ENCODE assay signal across 8 mouse cellular contexts in the genomic region with DNA sequence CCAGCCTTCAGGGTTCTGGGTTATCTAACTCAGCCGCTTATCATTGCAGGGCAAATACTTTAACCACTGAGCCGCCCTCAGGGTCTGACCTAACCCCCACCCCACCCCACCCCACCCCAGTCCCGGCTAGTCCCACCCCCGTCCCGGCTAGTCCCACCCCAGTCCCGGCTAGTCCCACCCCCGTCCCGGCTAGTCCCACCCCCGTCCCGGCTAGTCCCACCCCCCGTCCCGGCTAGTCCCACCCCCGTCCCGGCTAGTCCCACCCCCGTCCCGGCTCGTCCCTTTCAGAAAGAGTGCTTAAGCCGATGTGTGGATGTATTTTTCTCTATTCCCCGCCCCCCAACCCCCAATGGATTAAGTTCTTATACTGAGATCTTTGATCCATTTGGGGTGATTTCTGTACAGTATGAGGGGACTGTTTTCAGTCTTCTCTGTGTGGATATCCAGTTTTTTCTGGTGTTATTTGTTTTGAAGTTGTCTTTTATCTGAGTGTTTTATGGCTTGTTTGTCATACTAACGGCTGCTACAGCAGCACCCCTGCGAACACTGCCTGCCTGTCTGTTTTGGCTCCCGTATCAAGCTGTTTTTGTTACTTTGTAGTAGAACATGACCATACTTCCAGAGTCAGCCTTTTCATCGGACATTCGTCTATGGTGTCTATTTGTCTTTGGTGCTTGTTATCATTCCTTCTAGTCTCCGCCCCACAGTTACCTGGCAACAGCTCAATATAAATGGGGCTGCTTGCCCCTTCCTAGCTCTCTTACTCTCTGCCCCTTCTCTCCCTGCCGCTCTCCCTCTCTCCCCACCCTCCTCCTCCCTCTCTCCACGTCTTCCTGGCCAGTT. TPM values are rescaled to one million over a fixed set of nuclear protein-coding genes. Genes with fewer than 3 reads are reported as not detected.
DNase-seq lines count a peak whose midpoint lies in the region; ATAC-seq and TF ChIP-seq lines count a peak whose summit lies in the region.

No protein-coding gene starts in this region.

- DNase-seq in CD4-positive helper T cell, adult 2 months (ENCODE audit: low read depth, low spot score) = peak; percentile 70
- peak; percentile 71 for DNase-seq in ES-CJ7 (ENCODE audit: low read depth, low spot score)
- no peak for DNase-seq in lung, postnatal 0 days (ENCODE audit: low spot score)
- DNase-seq in cerebellum, postnatal 4 days (ENCODE audit: low spot score in 2 of 2) = no peak
- DNase-seq in left cerebral cortex, adult 11 months (ENCODE audit: low spot score) = no peak

- no peaks in the 10 kb centered on the region for H3K27me3 ChIP-seq in embryonic facial prominence, embryonic 15.5 days
- no peaks in the 10 kb centered on the region for H3K27me3 ChIP-seq in intestine, embryonic 15.5 days (replicated peaks)
- no peaks in the 10 kb centered on the region for H3K27me3 ChIP-seq in lung, postnatal 0 days (replicated peaks; ENCODE audit: insufficient read depth, low read length)
- H3K27me3 ChIP-seq in stomach, embryonic 16.5 days (ENCODE audit: control insufficient read depth, insufficient read depth, low read length) = no peaks in the 10 kb centered on the region

- peak overlapping the region; percentile 46 for H3K4me2 ChIP-seq in embryonic facial prominence, embryonic 15.5 days (replicated peaks)
- peak overlapping the region; percentile 56 for H3K4me2 ChIP-seq in intestine, embryonic 15.5 days (replicated peaks)
- H3K4me2 ChIP-seq in lung, postnatal 0 days (replicated peaks; ENCODE audit: low read depth, low read length) = peak overlapping the region; percentile 40
- peak overlapping the region; percentile 64 for H3K4me2 ChIP-seq in stomach, embryonic 16.5 days (ENCODE audit: low read depth, low read length)

- no peaks in the 10 kb centered on the region for H3K9me3 ChIP-seq in embryonic facial prominence, embryonic 15.5 days (replicated peaks)
- H3K9me3 ChIP-seq in intestine, embryonic 15.5 days = no peaks in the 10 kb centered on the region
- no peaks in the 10 kb centered on the region for H3K9me3 ChIP-seq in lung, postnatal 0 days (ENCODE audit: low read length)
- no peaks in the 10 kb centered on the region for H3K9me3 ChIP-seq in stomach, embryonic 16.5 days (replicated peaks; ENCODE audit: control insufficient read depth, low read length)

- no peak for TF ChIP-seq CTCF in lung, postnatal 0 days (IDR thresholded peaks at IDR 0.05)

- no peak for TF ChIP-seq EP300 in lung, postnatal 0 days (IDR thresholded peaks at IDR 0.05)

- 5% methylated on average over 22 of the region's 27 CpGs for WGBS in embryonic facial prominence, embryonic 15.5 days
- WGBS in intestine, embryonic 15.5 days = 2% methylated on average over 27 of the region's 27 CpGs
- WGBS in lung, postnatal 0 days = 3% methylated on average over 21 of the region's 27 CpGs
- WGBS in stomach, embryonic 16.5 days = 4% methylated on average over 27 of the region's 27 CpGs

- no peak; the same call in 1 of the 2 replicates for ATAC-seq in embryonic facial prominence, embryonic 15.5 days (ENCODE audit: insufficient number of reproducible peaks, low FRiP score, low TSS enrichment, low read depth)
- peak; percentile 91 for ATAC-seq in intestine, embryonic 15.5 days
- ATAC-seq in lung, postnatal 0 days = peak; percentile 87
- peak; percentile 92 for ATAC-seq in stomach, embryonic 16.5 days (ENCODE audit: insufficient read depth, low FRiP score)

- H3K9ac ChIP-seq in embryonic facial prominence, embryonic 15.5 days = no peak overlapping the region
- H3K9ac ChIP-seq in intestine, embryonic 15.5 days = no peak overlapping the region
- H3K9ac ChIP-seq in lung, postnatal 0 days (replicated peaks; ENCODE audit: low read depth) = no peak overlapping the region
- peak overlapping the region; percentile 12; the same call in 1 of the 2 replicates for H3K9ac ChIP-seq in stomach, embryonic 16.5 days (ENCODE audit: low read length)

- no peak overlapping the region for H3K27ac ChIP-seq in embryonic facial prominence, embryonic 15.5 days (replicated peaks)
- H3K27ac ChIP-seq in intestine, embryonic 15.5 days = peak overlapping the region; percentile 66
- H3K27ac ChIP-seq in lung, postnatal 0 days (ENCODE audit: low read length) = no peak overlapping the region
- H3K27ac ChIP-seq in stomach, embryonic 16.5 days (ENCODE audit: low read length) = 0 out of 2 replicates have a peak overlapping the region, but pooled peaks have one; percentile 7

- peak overlapping the region; percentile 33 for H3K4me3 ChIP-seq in embryonic facial prominence, embryonic 15.5 days (replicated peaks)
- peak overlapping the region; percentile 12 for H3K4me3 ChIP-seq in intestine, embryonic 15.5 days (replicated peaks)
- no peak overlapping the region for H3K4me3 ChIP-seq in lung, postnatal 0 days (ENCODE audit: low read depth, low read length)
- peak overlapping the region; percentile 40 for H3K4me3 ChIP-seq in stomach, embryonic 16.5 days (replicated peaks; ENCODE audit: low read length)

- H3K4me1 ChIP-seq in embryonic facial prominence, embryonic 15.5 days = peaks cover 7% of the 10 kb centered on the region; the same call in 1 of the 2 replicates
- peaks cover 9% of the 10 kb centered on the region for H3K4me1 ChIP-seq in intestine, embryonic 15.5 days (replicated peaks)
- H3K4me1 ChIP-seq in lung, postnatal 0 days (ENCODE audit: insufficient read depth, low read depth, low read length) = no peaks in the 10 kb centered on the region
- peaks cover 8% of the 10 kb centered on the region; the same call in 1 of the 2 replicates for H3K4me1 ChIP-seq in stomach, embryonic 16.5 days (ENCODE audit: control insufficient read depth, insufficient read depth, low read length)

- no peaks in the 10 kb centered on the region for H3K36me3 ChIP-seq in embryonic facial prominence, embryonic 15.5 days
- no peaks in the 10 kb centered on the region for H3K36me3 ChIP-seq in intestine, embryonic 15.5 days
- H3K36me3 ChIP-seq in lung, postnatal 0 days (ENCODE audit: insufficient read depth, low read length) = no peaks in the 10 kb centered on the region
- no peaks in the 10 kb centered on the region for H3K36me3 ChIP-seq in stomach, embryonic 16.5 days (ENCODE audit: control insufficient read depth, insufficient read depth, low read length)

RNA-seq across cellular contexts. Expression of gene Slc4a8, which starts 14.2 kb away (rescaled TPM):
- polyA plus RNA-seq in embryonic facial prominence, embryonic 15.5 days (2015; fragmentation: Nextera tagmentation; extraction: Ambion mirVana) = 4.8 TPM in 2 replicates
- polyA plus RNA-seq in intestine, embryonic 15.5 days (2015; fragmentation: Nextera tagmentation; extraction: Ambion mirVana) = 4.4 and 5.0 TPM in 2 replicates
- polyA plus RNA-seq in lung, postnatal 0 days (2015; fragmentation: Nextera tagmentation; extraction: Ambion mirVana) = 3.9 and 5.5 TPM in 2 replicates
- polyA plus RNA-seq in stomach, embryonic 16.5 days (2015; fragmentation: Nextera tagmentation; extraction: Ambion mirVana) = 3.9 and 4.7 TPM in 2 replicates

RNA-seq across cellular contexts. Expression of gene Galnt6, which starts 18.2 kb away (rescaled TPM):
- 4.0 and 4.5 TPM in 2 replicates for polyA plus RNA-seq in embryonic facial prominence, embryonic 15.5 days (2015; fragmentation: Nextera tagmentation; extraction: Ambion mirVana)
- 4.2 and 4.3 TPM in 2 replicates for polyA plus RNA-seq in intestine, embryonic 15.5 days (2015; fragmentation: Nextera tagmentation; extraction: Ambion mirVana)
- polyA plus RNA-seq in lung, postnatal 0 days (2015; fragmentation: Nextera tagmentation; extraction: Ambion mirVana) = 1.2 TPM in 2 replicates
- 6.9 and 8.7 TPM in 2 replicates for polyA plus RNA-seq in stomach, embryonic 16.5 days (2015; fragmentation: Nextera tagmentation; extraction: Ambion mirVana)

RNA-seq across cellular contexts. Expression of gene Cela1, which starts 59.6 kb away (rescaled TPM):
- polyA plus RNA-seq in embryonic facial prominence, embryonic 15.5 days (2015; fragmentation: Nextera tagmentation; extraction: Ambion mirVana) = 4.5 and 5.3 TPM in 2 replicates
- polyA plus RNA-seq in intestine, embryonic 15.5 days (2015; fragmentation: Nextera tagmentation; extraction: Ambion mirVana) = 104 and 271 TPM in 2 replicates
- polyA plus RNA-seq in lung, postnatal 0 days (2015; fragmentation: Nextera tagmentation; extraction: Ambion mirVana) = 5.0 and 11.4 TPM in 2 replicates
- 250 and 388 TPM in 2 replicates for polyA plus RNA-seq in stomach, embryonic 16.5 days (2015; fragmentation: Nextera tagmentation; extraction: Ambion mirVana)

Comparison
In these comparisons a context has a peak if more than half of its experiments do, and no peak if none do; other contexts are left out.
1. DNase-seq: peak in CD4-positive helper T cell, adult 2 months (single experiment) and ES-CJ7 (single experiment); none in lung, postnatal 0 days (single experiment), cerebellum, postnatal 4 days (0 of 2) and left cerebral cortex, adult 11 months (single experiment).
2. H3K27ac ChIP-seq: peak in intestine, embryonic 15.5 days (single experiment) and stomach, embryonic 16.5 days (single experiment); none in embryonic facial prominence, embryonic 15.5 days (single experiment) and lung, postnatal 0 days (single experiment).
3. Peak in every context shown above with its lines, with median percentiles within 50 percentile points of each other: H3K4me2 ChIP-seq.